ENCODE assay signal across 20 mouse cellular contexts in the genomic region with DNA sequence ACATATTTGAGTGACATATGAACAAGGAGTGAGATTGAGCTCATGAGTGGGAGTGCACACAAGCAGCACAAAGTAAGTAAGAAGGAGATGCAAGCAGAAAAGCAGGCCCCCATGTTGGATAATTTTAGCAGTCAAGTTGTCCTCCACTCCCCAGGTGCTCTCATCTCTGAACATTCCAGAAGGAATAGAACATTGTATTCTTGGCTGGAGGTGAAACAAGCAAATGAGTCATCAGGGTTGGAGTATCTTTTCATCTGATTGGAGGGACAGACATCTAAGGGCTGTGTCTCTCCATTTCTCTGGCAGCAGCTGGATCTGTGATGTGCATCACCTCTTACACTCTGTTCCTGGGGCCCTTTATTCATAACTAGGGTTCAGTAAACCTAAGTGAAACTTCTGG.
DNase-seq lines count a peak whose midpoint lies in the region; ATAC-seq and TF ChIP-seq lines count a peak whose summit lies in the region.
"Had no signal": no experiment of that assay in that cellular context is flagged by ENCODE, and none has a peak within 500 bp of the region (broad histone marks: within the 10 kb centered on the region; RNA-seq: fewer than 3 reads in every experiment).

No protein-coding gene starts in this region.

- H3K4me2 ChIP-seq in embryonic facial prominence, embryonic 15.5 days (replicated peaks) = no peak overlapping the region
- H3K4me2 ChIP-seq: embryonic facial prominence, embryonic 12.5 days; forebrain, embryonic 13.5 days; hindbrain, embryonic 13.5 days had no signal

- no peak for DNase-seq in embryonic facial prominence, embryonic 10.5 days (ENCODE audit: low spot score)
- peak; percentile 6 for DNase-seq in layer of hippocampus, adult 11-12 months (ENCODE audit: low spot score)
- DNase-seq in layer of hippocampus, postnatal 36 days = no peak
- peak; percentile 68 for DNase-seq in 3T3-L1 (ENCODE audit: low read depth, low spot score)
- DNase-seq in thymus, adult 2 months = no peak
- DNase-seq: adrenal gland, adult 2 months; adrenal gland, postnatal 25 days; cerebellum, adult 2 months; cerebellum, postnatal 10 days; forebrain, postnatal 0 days; gastrocnemius, postnatal 36 days; heart, adult 11 months; heart, postnatal 10 days had no signal

- no peak for TF ChIP-seq CTCF in embryonic fibroblast, embryonic 13.5 days (IDR thresholded peaks at IDR 0.05; ENCODE audit: borderline replicate concordance, insufficient read depth, low read length)
- no peak for TF ChIP-seq CTCF in thymus, adult 2 months (IDR thresholded peaks at IDR 0.05; ENCODE audit: borderline replicate concordance, control insufficient read depth, extremely low read depth, insufficient read depth, low read length, poor library complexity)

- H3K4me1 ChIP-seq in embryonic facial prominence, embryonic 15.5 days = peaks cover 5% of the 10 kb centered on the region; the same call in 1 of the 2 replicates
- 0 out of 2 replicates have a peak, but pooled peaks cover 3% of the 10 kb centered on the region for H3K4me1 ChIP-seq in embryonic facial prominence, embryonic 10.5 days
- H3K4me1 ChIP-seq in embryonic fibroblast, embryonic 13.5 days (ENCODE audit: control insufficient read depth, insufficient read depth, low read length) = peaks cover 3% of the 10 kb centered on the region; the same call in 1 of the 2 replicates
- H3K4me1 ChIP-seq in thymus, adult 2 months (replicated peaks; ENCODE audit: control insufficient read depth, insufficient read depth, low read length) = no peaks in the 10 kb centered on the region
- H3K4me1 ChIP-seq: embryonic facial prominence, embryonic 12.5 days; forebrain, embryonic 13.5 days; hindbrain, embryonic 13.5 days had no signal

- TF ChIP-seq POLR2A in embryonic fibroblast, embryonic 13.5 days (IDR thresholded peaks at IDR 0.05; ENCODE audit: low read depth, low read length) = no peak
- TF ChIP-seq POLR2A in thymus, adult 2 months (IDR thresholded peaks at IDR 0.05; ENCODE audit: control insufficient read depth, extremely low read depth, insufficient read depth, low read length, poor library complexity) = no peak

- ATAC-seq in embryonic facial prominence, embryonic 15.5 days (ENCODE audit: insufficient number of reproducible peaks, low FRiP score, low TSS enrichment, low read depth) = no peak
- ATAC-seq: forebrain, embryonic 13.5 days; forebrain, postnatal 0 days; hindbrain, postnatal 0 days had no signal

- H3K9me3 ChIP-seq in embryonic facial prominence, embryonic 15.5 days (replicated peaks) = no peaks in the 10 kb centered on the region
- no peaks in the 10 kb centered on the region for H3K9me3 ChIP-seq in embryonic facial prominence, embryonic 10.5 days
- H3K9me3 ChIP-seq: embryonic facial prominence, embryonic 12.5 days; forebrain, embryonic 13.5 days; heart, embryonic 10.5 days; hindbrain, embryonic 13.5 days had no signal

- H3K27ac ChIP-seq in embryonic facial prominence, embryonic 15.5 days (replicated peaks) = peak overlapping the region; percentile 12; the same call in 1 of the 2 replicates
- no peak overlapping the region for H3K27ac ChIP-seq in embryonic facial prominence, embryonic 10.5 days (replicated peaks)
- 0 out of 2 replicates have a peak overlapping the region, but pooled peaks have one; percentile 34 for H3K27ac ChIP-seq in embryonic fibroblast, embryonic 13.5 days (ENCODE audit: insufficient read depth, low read length)
- H3K27ac ChIP-seq in thymus, adult 2 months (ENCODE audit: control insufficient read depth, insufficient read depth, low read length) = no peak overlapping the region
- H3K27ac ChIP-seq: embryonic facial prominence, embryonic 12.5 days; forebrain, embryonic 13.5 days; heart, embryonic 10.5 days; hindbrain, embryonic 13.5 days; hindbrain, postnatal 0 days had no signal

- H3K27me3 ChIP-seq in embryonic facial prominence, embryonic 15.5 days = no peaks in the 10 kb centered on the region
- no peaks in the 10 kb centered on the region for H3K27me3 ChIP-seq in embryonic facial prominence, embryonic 10.5 days (replicated peaks; ENCODE audit: low read depth, poor library complexity, severe bottlenecking)
- H3K27me3 ChIP-seq in thymus, adult 2 months (ENCODE audit: control insufficient read depth, insufficient read depth, low read length) = no peaks in the 10 kb centered on the region
- H3K27me3 ChIP-seq: embryonic facial prominence, embryonic 12.5 days; forebrain, embryonic 13.5 days; hindbrain, embryonic 13.5 days had no signal

- no peak overlapping the region for H3K9ac ChIP-seq in embryonic facial prominence, embryonic 15.5 days
- H3K9ac ChIP-seq: embryonic facial prominence, embryonic 12.5 days; forebrain, embryonic 13.5 days; forebrain, postnatal 0 days; hindbrain, embryonic 13.5 days had no signal

- no peak overlapping the region for H3K4me3 ChIP-seq in embryonic facial prominence, embryonic 15.5 days (replicated peaks)
- H3K4me3 ChIP-seq in embryonic facial prominence, embryonic 10.5 days = no peak overlapping the region
- no peak overlapping the region for H3K4me3 ChIP-seq in embryonic fibroblast, embryonic 13.5 days (ENCODE audit: insufficient read depth, low read length)
- no peak overlapping the region for H3K4me3 ChIP-seq in thymus, adult 2 months (ENCODE audit: control insufficient read depth, insufficient read depth, low read length)
- H3K4me3 ChIP-seq: embryonic facial prominence, embryonic 12.5 days; forebrain, embryonic 13.5 days; heart, embryonic 10.5 days; hindbrain, embryonic 13.5 days had no signal

- H3K36me3 ChIP-seq in embryonic facial prominence, embryonic 15.5 days = no peaks in the 10 kb centered on the region
- H3K36me3 ChIP-seq in embryonic facial prominence, embryonic 10.5 days (replicated peaks) = no peaks in the 10 kb centered on the region
- no peaks in the 10 kb centered on the region for H3K36me3 ChIP-seq in thymus, adult 2 months (ENCODE audit: control insufficient read depth, insufficient read depth, low read length)
- H3K36me3 ChIP-seq: embryonic facial prominence, embryonic 12.5 days; heart, embryonic 10.5 days; hindbrain, embryonic 13.5 days had no signal

Comparison
In these comparisons a context has a peak if more than half of its experiments do, and no peak if none do; other contexts are left out.
1. H3K27ac ChIP-seq: peak in embryonic facial prominence, embryonic 15.5 days (single experiment) and embryonic fibroblast, embryonic 13.5 days (single experiment); none in embryonic facial prominence, embryonic 10.5 days (single experiment) and thymus, adult 2 months (single experiment).
2. DNase-seq: peak in layer of hippocampus, adult 11-12 months (single experiment) and 3T3-L1 (single experiment); none in embryonic facial prominence, embryonic 10.5 days (single experiment), layer of hippocampus, postnatal 36 days (0 of 2) and thymus, adult 2 months (single experiment).